Mouse (Mus musculus) gastrocnemius, postnatal 4 days (tissue): Measurements from ENCODE around the gene Ranbp10. TPM values are rescaled to one million over a fixed set of nuclear protein-coding genes. Genes with fewer than 3 reads are reported as not detected.

Source experiments
- DNase-seq, 2 experiments: peaks; one replicate each; pipeline ENCODE4 v3.0.0; 2021 to 2022; ENCODE audit warnings: low spot score in 2 of 2, mixed read lengths in 2 of 2
- total RNA-seq, 2 experiments: library from RNA; stranded (reverse); gene quantifications; 2 replicates each; pipeline ENCODE4 v1.2.3; 2021

Gene Ranbp10
- total RNA-seq, 2 experiments from 2014 or later: 28.6 to 32.3 TPM

- DNase-seq: no peak
Observed at GRCm38 (mm10) chr8:105793331-105793730, 33.8 kb downstream of the Ranbp10 start.

- DNase-seq: no peak
Observed at GRCm38 (mm10) chr8:105789626-105790025, 37.5 kb downstream of the Ranbp10 start.

- no peak for DNase-seq
Observed at GRCm38 (mm10) chr8:105788927-105789326, 38.2 kb downstream of the Ranbp10 start.

GRCm38 (mm10) chr8:105788241-105788640, 38.9 kb downstream of the Ranbp10 start:
- peak; percentile 34 to 35 for DNase-seq

GRCm38 (mm10) chr8:105780298-105780697, 46.9 kb downstream of the Ranbp10 start:
- no peak for DNase-seq

- no peak for DNase-seq
Observed at GRCm38 (mm10) chr8:105777833-105778232, 49.3 kb downstream of the Ranbp10 start.

GRCm38 (mm10) chr8:105774498-105774897, 52.7 kb downstream of the Ranbp10 start:
- no peak for DNase-seq

GRCm38 (mm10) chr8:105773441-105773861, 53.7 kb downstream of the Ranbp10 start:
- no peak for DNase-seq

- no peak for DNase-seq
Observed at GRCm38 (mm10) chr8:105771398-105772175, 55.6 kb downstream of the Ranbp10 start.

- DNase-seq: no peak
Observed at GRCm38 (mm10) chr8:105770609-105771008, 56.5 kb downstream of the Ranbp10 start.

- no peak for DNase-seq
Observed at GRCm38 (mm10) chr8:105768485-105769257, 58.5 kb downstream of the Ranbp10 start.

GRCm38 (mm10) chr8:105758277-105759108, 68.7 kb downstream of the Ranbp10 start, which contains the start of gene Gfod2:
Gene Gfod2, minus strand, starts transcription at chr8:105758664.
- peak; percentile 92 to 97 for DNase-seq

GRCm38 (mm10) chr8:105757796-105758276, 69.3 kb downstream of the Ranbp10 start:
- DNase-seq: no peak

GRCm38 (mm10) chr8:105754688-105755087, 72.5 kb downstream of the Ranbp10 start:
- DNase-seq: no peak

GRCm38 (mm10) chr8:105753916-105754315, 73.2 kb downstream of the Ranbp10 start:
- no peak for DNase-seq

- peak; percentile 26 to 49 for DNase-seq
Observed at GRCm38 (mm10) chr8:105750606-105751005, 76.5 kb downstream of the Ranbp10 start.

- no peak for DNase-seq
Observed at GRCm38 (mm10) chr8:105743301-105743700, 83.8 kb downstream of the Ranbp10 start.

GRCm38 (mm10) chr8:105739216-105739615, 87.9 kb downstream of the Ranbp10 start:
- DNase-seq: no peak

- no peak for DNase-seq
Observed at GRCm38 (mm10) chr8:105732186-105732585, 95.0 kb downstream of the Ranbp10 start.

- no peak for DNase-seq
Observed at GRCm38 (mm10) chr8:105727397-105728124, 99.6 kb downstream of the Ranbp10 start.
